Mouse (Mus musculus) heart, postnatal 0 days (tissue): ENCODE results near the gene Zfp872. TPM values are rescaled to one million over a fixed set of nuclear protein-coding genes. Genes with fewer than 3 reads are reported as not detected.

Experiments
- ATAC-seq: fragments of 200-750 bp; cut with Nextera tagmentation; 2 replicates; pipeline ENCODE4 v1.8.0; 2017; ENCODE audit warnings: low read depth, moderate number of reproducible peaks, moderate library complexity; ENCODE audit not compliant: insufficient read depth
- DNase-seq: peaks from one replicate; pipeline ENCODE4 v3.0.0-alpha.2; 2016; ENCODE audit warnings: low spot score
- H3K27ac ChIP-seq: fragments of 300-500 bp; sonication (generic); 2 replicates; pipeline ENCODE4 v1.5.1; 2014; ENCODE audit warnings: low read depth, mild to moderate bottlenecking
- H3K27me3 ChIP-seq: fragments of 300-500 bp; sonication (generic); 2 replicates; pipeline ENCODE4 v1.6.1; 2014; ENCODE audit warnings: low read length, mixed read lengths; ENCODE audit not compliant: control insufficient read depth, insufficient read depth
- H3K36me3 ChIP-seq: fragments of 300-500 bp; sonication (generic); replicated peaks from 2 replicates; pipeline ENCODE4 v1.6.1; 2014; ENCODE audit warnings: low read length, mixed read lengths; ENCODE audit not compliant: control insufficient read depth, insufficient read depth
- H3K4me1 ChIP-seq: fragments of 300-500 bp; sonication (generic); 2 replicates; pipeline ENCODE4 v1.6.1; 2014; ENCODE audit warnings: antibody characterized with exemption; ENCODE audit not compliant: control insufficient read depth, insufficient read depth
- H3K4me2 ChIP-seq: fragments of 300-500 bp; sonication (generic); 2 replicates; pipeline ENCODE4 v1.6.1; 2014; ENCODE audit warnings: low read depth, mild to moderate bottlenecking, low read length, moderate library complexity
- H3K4me3 ChIP-seq: fragments of 300-500 bp; sonication (generic); 2 replicates; pipeline ENCODE4 v1.5.1; 2014; ENCODE audit warnings: low read depth, low read length
- H3K9ac ChIP-seq: fragments of 300-500 bp; sonication (generic); replicated peaks from 2 replicates; pipeline ENCODE4 v1.6.1; 2014; ENCODE audit warnings: low read depth, low read length, mixed read lengths
- H3K9me3 ChIP-seq: fragments of 300-500 bp; sonication (generic); replicated peaks from 2 replicates; pipeline ENCODE4 v1.6.1; 2016; ENCODE audit warnings: low read length; ENCODE audit not compliant: control insufficient read depth
- CTCF ChIP-seq: IDR thresholded peaks from 2 replicates; pipeline ENCODE4 v1.5.1; 2016; ENCODE audit warnings: antibody characterized with exemption, control low read depth, low read depth
- EP300 ChIP-seq: IDR thresholded peaks from 2 replicates; pipeline ENCODE4 v1.6.1; 2016; ENCODE audit warnings: antibody characterized with exemption, low read depth
- WGBS: fragments of 180-500 bp; shearing (Covaris S2); extraction: QIAGEN DNeasy Blood & Tissue Kit; methylation state at CpG from one replicate; pipeline ENCODE4 v1.1.7; 2014; 5-methylcytosine and 5-hydroxymethylcytosine counted together
- polyA plus RNA-seq: library from polyadenylated mRNA; unstranded; fragments of >200 nt; fragmentation: Nextera tagmentation; extraction: Ambion mirVana; gene quantifications from 2 replicates; pipeline ENCODE4 v1.2.1, GENCODE M21; 2015
- total RNA-seq: library from RNA; depleted of rRNA; stranded (reverse); fragments of >200 nt; gene quantifications from 2 replicates; pipeline ENCODE4 v1.2.3, GENCODE M21; 2014; ENCODE audit warnings: low replicate concordance; rRNA removed

Gene Zfp872
- total and polyA plus RNA-seq, 2 experiments from 2014 or later, result not detected

DNA sequence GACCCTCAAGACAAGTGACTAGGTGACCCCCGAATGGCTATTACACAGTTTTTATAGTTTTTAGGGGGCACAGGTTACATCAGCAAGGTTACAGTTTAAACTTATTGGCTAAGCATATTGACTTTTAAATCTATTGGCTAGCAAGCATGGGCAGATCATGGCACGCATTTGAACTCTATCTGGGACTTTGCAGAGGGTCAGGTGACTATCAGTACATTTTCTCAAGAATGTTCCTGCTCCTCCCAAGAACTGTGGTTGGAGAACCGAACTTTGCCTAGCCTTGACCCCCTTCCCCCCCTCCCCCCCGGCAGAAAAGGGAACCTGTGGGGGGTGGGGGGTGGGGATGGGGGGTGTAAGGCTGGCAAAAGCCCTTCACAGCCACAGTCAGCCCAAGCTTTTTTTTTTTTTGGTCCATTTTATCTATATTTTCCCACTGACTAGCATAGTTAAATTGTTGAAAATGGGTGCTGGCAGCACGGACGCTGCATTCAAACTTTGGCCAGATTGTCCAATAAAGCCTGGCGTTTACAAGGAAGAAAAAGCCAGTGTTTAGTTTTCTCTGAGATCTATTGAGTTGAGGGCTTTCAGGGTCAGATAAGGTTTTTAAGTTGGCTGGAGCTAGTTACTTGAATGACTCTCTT is 41.6 kb downstream of the Zfp872 start:
- Histone ChIP-seq H3K4me2 (no peak overlapping the region), H3K36me3 (no peaks in the 10 kb centered on the region; the same call in 1 of the 2 replicates), H3K9me3 (0 out of 2 replicates have a peak, but pooled peaks cover 4% of the 10 kb centered on the region), H3K27me3 (no peaks in the 10 kb centered on the region), H3K27ac (no peak overlapping the region), H3K4me3 (no peak overlapping the region), H3K4me1 (peaks cover 6% of the 10 kb centered on the region; the same call in 1 of the 2 replicates), H3K9ac (no peak overlapping the region)
- ATAC-seq (no peak), DNase-seq (no peak)
- TF ChIP-seq CTCF (no peak), EP300 (no peak)
- 87% methylated on average over 7 of the region's 7 CpGs for WGBS

DNA sequence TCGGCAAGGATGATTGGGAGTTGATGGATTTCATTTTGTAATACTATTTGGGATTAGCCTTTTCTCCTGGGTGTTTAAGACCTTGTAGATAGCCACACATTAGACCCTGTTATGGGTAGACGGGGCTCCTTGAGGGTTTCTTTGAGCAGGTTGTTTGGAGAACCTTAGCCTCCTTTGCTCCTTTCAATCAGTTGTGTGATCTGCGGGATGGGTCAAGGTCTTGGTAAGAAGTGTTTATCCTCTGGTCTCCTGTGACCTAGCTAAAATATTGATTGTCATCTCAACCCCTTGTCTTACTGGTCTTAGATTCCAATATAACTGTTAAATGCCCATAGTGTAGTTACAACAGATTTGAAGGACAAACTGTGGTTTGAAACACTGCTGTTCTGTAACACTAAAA is 42.2 kb downstream of the Zfp872 start:
- 81% methylated on average over 3 of the region's 3 CpGs for WGBS
- no peak for ATAC-seq
- DNase-seq, result no peak
- H3K27ac ChIP-seq, result no peak overlapping the region
- H3K9ac ChIP-seq, result no peak overlapping the region
- no peak for TF ChIP-seq EP300
- no peak for TF ChIP-seq CTCF
- peaks cover 6% of the 10 kb centered on the region; the same call in 1 of the 2 replicates for H3K4me1 ChIP-seq
- H3K27me3 ChIP-seq, result no peaks in the 10 kb centered on the region
- 0 out of 2 replicates have a peak, but pooled peaks cover 4% of the 10 kb centered on the region for H3K9me3 ChIP-seq
- H3K4me3 ChIP-seq, result no peak overlapping the region
- no peak overlapping the region for H3K4me2 ChIP-seq
- H3K36me3 ChIP-seq, result peaks cover 3% of the 10 kb centered on the region; the same call in 1 of the 2 replicates

DNA sequence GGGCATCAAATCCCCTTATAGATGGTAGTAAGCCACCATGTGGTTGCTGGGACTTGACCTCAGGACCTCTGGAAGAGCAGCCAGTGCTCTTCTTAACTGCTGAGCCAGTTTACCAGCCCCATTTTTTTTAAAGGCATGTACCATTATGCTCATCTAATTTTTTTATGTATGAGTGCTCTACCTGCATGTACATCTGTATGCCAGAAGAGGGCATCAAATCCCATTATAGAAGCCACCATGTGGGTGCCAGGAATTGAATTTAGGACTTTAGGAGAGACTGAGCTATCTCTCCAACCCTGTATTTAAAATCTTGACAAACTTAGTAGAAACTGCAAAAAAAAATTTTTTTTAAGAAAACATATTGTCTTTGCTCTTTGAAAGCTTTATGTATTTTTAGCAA is 42.7 kb downstream of the Zfp872 start:
- DNase-seq (no peak), ATAC-seq (no peak)
- Histone ChIP-seq H3K4me2 (no peak overlapping the region), H3K9me3 (0 out of 2 replicates have a peak, but pooled peaks cover 4% of the 10 kb centered on the region), H3K36me3 (peaks cover 7% of the 10 kb centered on the region; the same call in 1 of the 2 replicates), H3K4me3 (no peak overlapping the region), H3K4me1 (peaks cover 6% of the 10 kb centered on the region; the same call in 1 of the 2 replicates), H3K9ac (no peak overlapping the region), H3K27ac (no peak overlapping the region), H3K27me3 (no peaks in the 10 kb centered on the region)
- TF ChIP-seq EP300 (no peak), CTCF (peak; percentile 43)

DNA sequence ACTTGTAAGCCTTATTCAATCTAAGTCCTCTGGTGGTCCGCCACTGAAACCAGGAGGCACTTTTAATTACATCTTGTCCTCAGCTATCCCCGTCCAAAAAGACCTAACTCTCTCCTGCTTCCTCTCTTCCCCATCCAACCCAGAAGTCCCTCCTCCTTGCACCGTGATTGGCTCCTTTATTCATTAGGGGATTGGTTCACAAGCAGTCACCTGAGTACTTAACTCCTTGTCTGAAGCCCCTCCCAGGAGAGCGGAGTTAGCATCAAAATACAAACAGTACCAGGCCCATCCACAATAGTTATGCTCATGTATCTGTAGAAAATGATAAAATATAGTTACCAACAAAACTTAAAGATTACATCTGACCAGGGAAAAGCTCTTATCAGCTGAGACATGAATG is 52.1 kb downstream of the Zfp872 start:
- 94% methylated on average over 4 of the region's 4 CpGs for WGBS
- TF ChIP-seq CTCF, result no peak
- no peak for TF ChIP-seq EP300
- Histone ChIP-seq H3K27me3 (no peaks in the 10 kb centered on the region), H3K9ac (no peak overlapping the region), H3K27ac (no peak overlapping the region), H3K4me3 (no peak overlapping the region), H3K4me2 (no peak overlapping the region), H3K36me3 (peaks cover 91% of the 10 kb centered on the region), H3K4me1 (no peaks in the 10 kb centered on the region), H3K9me3 (0 out of 2 replicates have a peak, but pooled peaks cover 11% of the 10 kb centered on the region)
- ATAC-seq (no peak), DNase-seq (no peak)

DNA sequence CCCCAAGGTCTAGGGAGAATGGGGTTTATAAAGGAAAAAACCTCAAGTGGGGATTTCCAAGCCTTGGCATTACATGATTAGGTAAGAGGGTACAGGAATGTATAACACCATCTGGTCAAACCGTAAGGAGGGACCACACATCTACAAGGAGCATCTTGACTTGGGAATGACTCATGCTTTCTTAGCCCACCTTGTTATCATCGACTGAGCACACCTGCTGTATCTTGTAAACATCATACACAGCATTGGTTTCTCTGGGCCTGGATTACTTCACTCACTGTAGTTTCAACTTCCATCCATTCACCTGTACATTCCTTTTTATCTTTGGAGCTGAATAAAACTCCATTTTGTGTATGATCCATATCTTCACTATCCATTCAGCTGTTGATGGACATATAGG is 56.4 kb downstream of the Zfp872 start:
- no peaks in the 10 kb centered on the region for H3K4me1 ChIP-seq
- ATAC-seq (no peak), DNase-seq (no peak)
- 89% methylated on average over 2 of the region's 2 CpGs for WGBS
- peaks cover 30% of the 10 kb centered on the region for H3K9me3 ChIP-seq
- H3K27ac ChIP-seq, result no peak overlapping the region
- H3K4me3 ChIP-seq, result no peak overlapping the region
- no peak overlapping the region for H3K4me2 ChIP-seq
- TF ChIP-seq CTCF (no peak), EP300 (no peak)
- H3K9ac ChIP-seq, result no peak overlapping the region
- peaks cover 72% of the 10 kb centered on the region for H3K36me3 ChIP-seq
- no peaks in the 10 kb centered on the region for H3K27me3 ChIP-seq

Other genes with a start within 250 kb of the Zfp872 start
- gene Swsap1, start 232.3 kb upstream of the Zfp872 start, total RNA-seq, result 14.3 and 19.5 TPM in 2 replicates
- gene Swsap1, start 232.3 kb upstream of the Zfp872 start, polyA plus RNA-seq, result 4.6 and 5.1 TPM in 2 replicates
- 0.27 and 2.8 TPM in 2 replicates for gene Epor, start 224.6 kb upstream of the Zfp872 start, total RNA-seq
- gene Epor, start 224.6 kb upstream of the Zfp872 start, polyA plus RNA-seq, result 2.6 and 3.4 TPM in 2 replicates
- 0.39 and 11.4 TPM in 2 replicates for gene Rgl3, start 198.6 kb upstream of the Zfp872 start, total RNA-seq
- gene Rgl3, start 198.6 kb upstream of the Zfp872 start, polyA plus RNA-seq, result 0.63 and 0.75 TPM in 2 replicates
- gene Ccdc151, start 185.5 kb upstream of the Zfp872 start, total RNA-seq, result 0.15 TPM in 1 of 2 replicates, not detected in the other
- gene Ccdc151, start 185.5 kb upstream of the Zfp872 start, polyA plus RNA-seq, result 0.12 and 0.18 TPM in 2 replicates
- gene Prkcsh, start 185.3 kb upstream of the Zfp872 start, total RNA-seq, result 49.0 and 58.2 TPM in 2 replicates
- 33.7 and 34.6 TPM in 2 replicates for gene Prkcsh, start 185.3 kb upstream of the Zfp872 start, polyA plus RNA-seq
- 0.04 and 0.15 TPM in 2 replicates for gene Elavl3, start 136.1 kb upstream of the Zfp872 start, total RNA-seq
- 0.03 TPM in 1 of 2 replicates, not detected in the other for gene Elavl3, start 136.1 kb upstream of the Zfp872 start, polyA plus RNA-seq
- not detected in 2 replicates for gene Gm49318, start 116.8 kb upstream of the Zfp872 start, total RNA-seq
- not detected in 2 replicates for gene Gm49318, start 116.8 kb upstream of the Zfp872 start, polyA plus RNA-seq
- 26.1 and 27.4 TPM in 2 replicates for gene Zfp653, start 116.7 kb upstream of the Zfp872 start, total RNA-seq
- gene Zfp653, start 116.7 kb upstream of the Zfp872 start, polyA plus RNA-seq, result 4.0 and 4.3 TPM in 2 replicates
- gene Ecsit, start 102.7 kb upstream of the Zfp872 start, total RNA-seq, result 106 and 138 TPM in 2 replicates
- 80.1 and 82.0 TPM in 2 replicates for gene Ecsit, start 102.7 kb upstream of the Zfp872 start, polyA plus RNA-seq
- gene Cnn1, start 88.9 kb upstream of the Zfp872 start, total RNA-seq, result 56.3 and 305 TPM in 2 replicates
- gene Cnn1, start 88.9 kb upstream of the Zfp872 start, polyA plus RNA-seq, result 41.3 and 53.5 TPM in 2 replicates
- 86.6 and 132 TPM in 2 replicates for gene Elof1, start 70.9 kb upstream of the Zfp872 start, total RNA-seq
- 82.3 and 89.1 TPM in 2 replicates for gene Elof1, start 70.9 kb upstream of the Zfp872 start, polyA plus RNA-seq
- 0.77 and 4.4 TPM in 2 replicates for gene Acp5, start 52.4 kb upstream of the Zfp872 start, total RNA-seq
- gene Acp5, start 52.4 kb upstream of the Zfp872 start, polyA plus RNA-seq, result 2.0 TPM in 2 replicates
- gene Pigyl, start 31.2 kb upstream of the Zfp872 start, total RNA-seq, result 7.4 and 28.1 TPM in 2 replicates
- gene Pigyl, start 31.2 kb upstream of the Zfp872 start, polyA plus RNA-seq, result 61.7 and 68.1 TPM in 2 replicates
- gene Zfp809, start 37.6 kb downstream of the Zfp872 start, total RNA-seq, result 7.5 and 12.6 TPM in 2 replicates
- gene Zfp809, start 37.6 kb downstream of the Zfp872 start, polyA plus RNA-seq, result 14.6 and 16.7 TPM in 2 replicates
- gene Zfp599, start 71.8 kb downstream of the Zfp872 start, total RNA-seq, result 0.50 and 1.5 TPM in 2 replicates
- 1.7 TPM in 2 replicates for gene Zfp599, start 71.8 kb downstream of the Zfp872 start, polyA plus RNA-seq
- gene Zfp810, start 119.6 kb downstream of the Zfp872 start, total RNA-seq, result 16.7 and 27.8 TPM in 2 replicates
- gene Zfp810, start 119.6 kb downstream of the Zfp872 start, polyA plus RNA-seq, result 13.1 and 14.3 TPM in 2 replicates
- 35.0 and 50.9 TPM in 2 replicates for gene Anln, start 201.1 kb downstream of the Zfp872 start, total RNA-seq
- 12.8 and 12.9 TPM in 2 replicates for gene Anln, start 201.1 kb downstream of the Zfp872 start, polyA plus RNA-seq
- 0.69 and 1.6 TPM in 2 replicates for gene 9530077C05Rik, start 223.4 kb downstream of the Zfp872 start, total RNA-seq
- gene 9530077C05Rik, start 223.4 kb downstream of the Zfp872 start, polyA plus RNA-seq, result 0.62 and 0.85 TPM in 2 replicates